Mouse (Mus musculus) liver, postnatal 0 days (tissue): ENCODE data around the gene Fzd4.

Source experiments
- CTCF ChIP-seq: sonication (generic); IDR thresholded peaks from 2 replicates; pipeline ENCODE4 v1.5.1; 2016; ENCODE audit warnings: antibody characterized with exemption, low read depth
- EP300 ChIP-seq: IDR thresholded peaks from 2 replicates; pipeline ENCODE4 v1.6.1; 2016; ENCODE audit warnings: antibody characterized with exemption, low read depth, mild to moderate bottlenecking

DNA sequence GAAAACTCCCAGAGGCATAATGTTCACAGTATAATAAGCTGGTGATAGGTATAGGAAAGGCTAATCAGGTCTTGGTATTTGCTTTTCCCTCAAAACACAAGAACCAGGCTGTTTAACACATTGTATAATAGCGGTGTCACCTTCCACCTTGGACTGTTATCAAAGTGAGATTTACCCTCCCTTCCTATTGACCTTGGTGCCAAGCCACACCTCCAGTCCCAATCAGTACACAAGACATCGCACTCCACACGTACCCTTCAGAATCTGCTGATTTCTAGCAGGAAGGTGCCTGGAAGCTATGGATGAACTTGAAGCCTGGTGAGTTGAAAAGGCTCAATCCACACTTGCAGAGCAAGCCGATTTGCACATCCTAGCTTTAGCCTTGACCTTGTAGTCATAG is 12.3 kb upstream of the Fzd4 start:
- TF ChIP-seq EP300 = 0 out of 2 replicates have a peak, but pooled peaks have one; percentile 24
- no peak for TF ChIP-seq CTCF
